Mouse (Mus musculus): Measurements from ENCODE around the gene Foxp1. TPM values are rescaled to one million over a fixed set of nuclear protein-coding genes. Genes with fewer than 3 reads are reported as not detected.
A peak's percentile ranks its signal among the peaks of the same experiment; 100 is the strongest.

Foxp1 gene
- polyA plus RNA-seq, 1 experiment from 2014 or later, result 89.2 TPM

DNA sequence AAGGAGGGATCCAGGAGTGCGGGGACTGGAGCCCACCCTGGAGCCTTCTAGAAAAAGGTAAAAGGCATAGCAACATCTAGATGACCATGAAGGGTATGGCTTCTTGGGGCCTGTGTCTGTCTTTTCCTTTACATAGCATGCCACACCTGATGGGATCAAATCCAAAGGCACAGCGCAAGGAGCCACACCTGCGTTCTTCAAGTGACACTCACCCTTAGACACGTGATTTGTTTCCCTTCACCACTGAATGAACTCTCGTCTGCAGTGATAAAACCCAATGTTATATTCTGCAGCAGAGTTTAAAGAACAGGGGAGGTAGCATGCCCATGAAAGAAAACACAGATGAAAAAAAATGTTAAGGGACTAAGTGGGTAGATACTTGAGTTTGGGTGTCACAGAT, 112.9 kb downstream of the Foxp1 start:
- no peak for ATAC-seq (ENCODE audit: low FRiP score, low TSS enrichment)
- WGBS, result 94% methylated on average over 5 of the region's 5 CpGs

DNA sequence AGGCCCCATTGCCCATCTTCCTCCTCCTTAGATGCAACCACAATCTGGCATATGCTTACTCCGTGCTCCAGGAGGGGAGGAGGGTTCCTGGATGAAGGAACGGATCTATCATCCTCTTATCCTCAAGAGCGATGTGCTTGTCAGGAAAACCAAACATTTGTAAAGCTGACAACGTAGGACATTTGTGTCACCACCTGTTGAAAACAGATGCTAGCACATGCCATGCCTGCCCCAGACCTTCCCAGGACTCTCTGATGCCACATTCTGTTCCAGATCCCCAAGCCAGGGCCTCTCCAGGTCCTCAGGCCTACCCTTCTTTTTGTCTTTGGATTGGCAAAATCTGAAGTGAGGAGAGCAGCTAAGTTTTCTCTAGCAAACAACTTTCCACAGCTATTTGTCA, 113.6 kb downstream of the Foxp1 start:
- no peak overlapping the region for H3K27ac ChIP-seq (replicated peaks; ENCODE audit: low read depth, low read length)
- DNase-seq, result no peak
- peaks cover 10% of the 10 kb centered on the region; the same call in 1 of the 2 replicates for H3K4me1 ChIP-seq (ENCODE audit: control insufficient read depth, insufficient read depth, low read length)
- no peaks in the 10 kb centered on the region for H3K27me3 ChIP-seq (ENCODE audit: control insufficient read depth, insufficient read depth, low read length)
- H3K4me3 ChIP-seq (replicated peaks; ENCODE audit: low read depth, low read length), result no peak overlapping the region
- no peaks in the 10 kb centered on the region for H3K9me3 ChIP-seq (ENCODE audit: control insufficient read depth, low read length)
- no peak overlapping the region for H3K4me2 ChIP-seq (ENCODE audit: low read length)
- no peaks in the 10 kb centered on the region for H3K36me3 ChIP-seq (ENCODE audit: control insufficient read depth, insufficient read depth, low read length)
- 88% methylated on average over 4 of the region's 4 CpGs for WGBS
- ATAC-seq (ENCODE audit: low FRiP score, low TSS enrichment), result no peak
- H3K9ac ChIP-seq (replicated peaks; ENCODE audit: low read length), result no peak overlapping the region

More for the DNA sequence above, 112.9 kb downstream of the Foxp1 start:
- H3K27me3 ChIP-seq (ENCODE audit: control insufficient read depth, insufficient read depth, low read length), result no peaks in the 10 kb centered on the region
- no peak overlapping the region for H3K9ac ChIP-seq (replicated peaks; ENCODE audit: low read length)
- H3K4me1 ChIP-seq (ENCODE audit: control insufficient read depth, insufficient read depth, low read length), result 0 out of 2 replicates have a peak, but pooled peaks cover 4% of the 10 kb centered on the region
- H3K36me3 ChIP-seq (ENCODE audit: control insufficient read depth, insufficient read depth, low read length), result no peaks in the 10 kb centered on the region
- H3K4me3 ChIP-seq (replicated peaks; ENCODE audit: low read depth, low read length), result no peak overlapping the region
- no peaks in the 10 kb centered on the region for H3K9me3 ChIP-seq (ENCODE audit: control insufficient read depth, low read length)
- DNase-seq, result no peak
- no peak overlapping the region for H3K4me2 ChIP-seq (ENCODE audit: low read length)
- no peak overlapping the region for H3K27ac ChIP-seq (replicated peaks; ENCODE audit: low read depth, low read length)

DNA sequence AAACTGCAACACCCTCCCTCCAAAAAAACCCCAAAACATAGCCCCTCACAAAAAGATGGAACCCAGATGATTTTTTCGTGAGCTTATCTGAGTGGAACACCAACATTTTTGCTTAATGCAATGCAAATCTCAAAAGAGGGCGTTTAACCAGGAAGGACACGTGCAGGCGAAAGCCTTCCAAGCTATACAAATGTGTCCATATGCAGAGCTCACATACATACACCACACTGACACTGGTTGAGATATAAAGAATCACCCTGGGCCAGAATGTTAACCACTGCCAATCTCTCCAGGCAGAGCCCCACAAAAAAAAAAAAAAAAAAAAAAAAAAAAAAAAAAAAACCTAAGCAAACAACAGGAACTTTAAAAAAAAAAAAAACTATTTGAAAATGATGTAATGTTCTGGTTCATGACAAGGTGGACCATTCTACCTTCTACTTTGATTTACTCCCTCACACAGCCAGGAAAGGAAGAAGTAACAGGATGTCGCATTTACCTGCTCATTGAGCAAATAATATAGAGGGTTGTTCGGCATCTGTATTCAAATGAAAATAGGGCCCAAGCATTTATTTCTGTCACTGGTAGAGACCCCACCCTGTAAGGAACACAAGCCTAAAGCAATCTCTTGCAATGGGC, 118.6 kb downstream of the Foxp1 start:
- ATAC-seq (ENCODE audit: low FRiP score, low TSS enrichment) (no peak), DNase-seq (no peak)
- no peaks in the 10 kb centered on the region for H3K27me3 ChIP-seq (ENCODE audit: control insufficient read depth, insufficient read depth, low read length)
- no peaks in the 10 kb centered on the region for H3K9me3 ChIP-seq (ENCODE audit: control insufficient read depth, low read length)
- no peak overlapping the region for H3K27ac ChIP-seq (replicated peaks; ENCODE audit: low read depth, low read length)
- H3K4me3 ChIP-seq (replicated peaks; ENCODE audit: low read depth, low read length), result no peak overlapping the region
- peaks cover 10% of the 10 kb centered on the region; the same call in 1 of the 2 replicates for H3K4me1 ChIP-seq (ENCODE audit: control insufficient read depth, insufficient read depth, low read length)
- H3K36me3 ChIP-seq (ENCODE audit: control insufficient read depth, insufficient read depth, low read length), result no peaks in the 10 kb centered on the region
- H3K4me2 ChIP-seq (ENCODE audit: low read length), result no peak overlapping the region
- WGBS, result 71% methylated on average over 6 of the region's 6 CpGs
- no peak overlapping the region for H3K9ac ChIP-seq (replicated peaks; ENCODE audit: low read length)

DNA sequence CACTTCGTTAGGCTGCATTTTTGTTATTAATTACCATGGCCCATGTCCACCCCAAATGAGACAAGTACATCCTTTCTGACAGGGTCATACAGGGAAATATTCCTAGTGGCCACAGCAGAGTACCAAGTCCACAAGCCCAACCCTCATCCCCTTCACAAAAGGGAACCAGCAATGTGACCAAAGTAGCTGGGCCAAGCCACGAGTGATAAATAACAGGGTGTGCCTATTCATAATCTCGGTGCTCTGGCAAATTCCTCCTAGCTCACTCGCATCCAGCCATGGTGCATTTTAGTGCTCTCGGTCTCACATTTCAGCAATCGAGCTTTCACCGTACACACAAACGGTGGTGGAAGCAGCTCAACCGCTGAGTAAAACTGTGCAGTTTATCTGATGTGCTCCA, 119.6 kb downstream of the Foxp1 start:
- no peak overlapping the region for H3K9ac ChIP-seq (replicated peaks; ENCODE audit: low read length)
- WGBS, result 88% methylated on average over 9 of the region's 9 CpGs
- no peak overlapping the region for H3K27ac ChIP-seq (replicated peaks; ENCODE audit: low read depth, low read length)
- no peak overlapping the region for H3K4me3 ChIP-seq (replicated peaks; ENCODE audit: low read depth, low read length)
- H3K4me1 ChIP-seq (ENCODE audit: control insufficient read depth, insufficient read depth, low read length), result peaks cover 10% of the 10 kb centered on the region; the same call in 1 of the 2 replicates
- no peaks in the 10 kb centered on the region for H3K36me3 ChIP-seq (ENCODE audit: control insufficient read depth, insufficient read depth, low read length)
- no peak overlapping the region for H3K4me2 ChIP-seq (ENCODE audit: low read length)
- no peak for DNase-seq
- H3K9me3 ChIP-seq (ENCODE audit: control insufficient read depth, low read length), result no peaks in the 10 kb centered on the region
- H3K27me3 ChIP-seq (ENCODE audit: control insufficient read depth, insufficient read depth, low read length), result no peaks in the 10 kb centered on the region
- no peak for ATAC-seq (ENCODE audit: low FRiP score, low TSS enrichment)

DNA sequence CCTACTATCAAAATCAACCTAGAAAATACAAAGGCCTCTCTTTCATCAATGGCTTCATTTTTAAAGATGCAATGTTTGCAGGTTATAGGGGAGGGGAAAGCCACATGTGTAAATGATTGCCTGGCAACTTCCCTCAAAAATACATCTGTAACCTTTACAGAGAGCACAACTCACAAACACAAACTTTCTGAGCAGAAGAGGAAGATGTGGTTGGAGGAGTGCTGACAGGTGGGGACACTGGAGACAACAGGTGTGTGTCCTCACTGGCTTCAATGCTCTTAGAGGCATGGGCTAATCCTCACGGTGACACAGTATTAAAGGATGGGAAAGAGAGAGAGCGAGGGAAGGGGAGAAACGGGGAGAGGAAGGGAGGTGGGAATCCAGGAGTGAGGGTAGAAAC, 120.2 kb downstream of the Foxp1 start:
- WGBS, result 60% methylated on average over 3 of the region's 3 CpGs
- no peak overlapping the region for H3K4me3 ChIP-seq (replicated peaks; ENCODE audit: low read depth, low read length)
- no peaks in the 10 kb centered on the region for H3K9me3 ChIP-seq (ENCODE audit: control insufficient read depth, low read length)
- no peaks in the 10 kb centered on the region for H3K36me3 ChIP-seq (ENCODE audit: control insufficient read depth, insufficient read depth, low read length)
- H3K4me1 ChIP-seq (ENCODE audit: control insufficient read depth, insufficient read depth, low read length), result peaks cover 10% of the 10 kb centered on the region; the same call in 1 of the 2 replicates
- no peak overlapping the region for H3K9ac ChIP-seq (replicated peaks; ENCODE audit: low read length)
- no peak for ATAC-seq (ENCODE audit: low FRiP score, low TSS enrichment)
- no peak for DNase-seq
- no peak overlapping the region for H3K4me2 ChIP-seq (ENCODE audit: low read length)
- H3K27me3 ChIP-seq (ENCODE audit: control insufficient read depth, insufficient read depth, low read length), result no peaks in the 10 kb centered on the region
- no peak overlapping the region for H3K27ac ChIP-seq (replicated peaks; ENCODE audit: low read depth, low read length)

DNA sequence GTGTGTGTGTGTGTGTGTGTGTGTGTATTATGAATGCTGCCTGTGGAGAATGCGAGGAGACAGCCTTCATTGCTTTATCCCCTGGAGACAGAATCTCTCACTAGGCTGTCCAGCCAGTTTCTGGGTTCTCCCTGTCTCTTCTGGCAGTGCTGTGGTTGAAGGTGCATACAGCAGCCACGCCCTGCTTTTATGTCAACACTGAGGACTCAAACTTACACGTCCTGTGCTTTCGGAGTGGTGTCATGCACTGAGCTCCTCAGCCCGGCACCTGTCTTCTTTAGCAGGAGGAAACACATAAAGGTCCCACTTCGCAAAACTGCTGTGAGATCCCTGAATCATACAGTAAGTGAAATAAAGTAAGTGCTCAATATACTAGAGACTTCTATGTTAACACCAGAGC, 120.7 kb downstream of the Foxp1 start:
- H3K27me3 ChIP-seq (ENCODE audit: control insufficient read depth, insufficient read depth, low read length), result no peaks in the 10 kb centered on the region
- ATAC-seq (ENCODE audit: low FRiP score, low TSS enrichment), result no peak

DNA sequence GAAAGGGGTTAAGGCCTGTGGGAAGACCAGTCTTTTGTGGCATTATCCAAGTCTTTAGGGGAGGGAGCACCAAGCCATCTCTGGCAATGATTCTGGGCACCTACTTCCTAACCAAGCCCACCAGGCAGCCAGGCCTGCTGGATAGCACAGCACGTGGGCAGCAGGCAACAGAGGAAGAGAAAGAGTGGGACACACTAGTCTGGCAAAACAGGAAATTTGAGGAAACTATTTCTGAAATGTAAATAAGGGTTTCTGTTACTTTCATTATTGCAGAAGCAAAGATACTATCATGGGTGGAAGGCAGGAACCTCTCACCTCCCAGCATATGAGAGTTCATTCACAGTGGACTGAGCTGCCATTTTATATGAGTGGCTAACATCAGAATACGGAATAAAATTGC, 121.3 kb downstream of the Foxp1 start:
- Histone ChIP-seq H3K27ac (replicated peaks; ENCODE audit: low read depth, low read length) (no peak overlapping the region), H3K36me3 (ENCODE audit: control insufficient read depth, insufficient read depth, low read length) (no peaks in the 10 kb centered on the region), H3K9ac (replicated peaks; ENCODE audit: low read length) (no peak overlapping the region), H3K4me1 (ENCODE audit: control insufficient read depth, insufficient read depth, low read length) (peaks cover 10% of the 10 kb centered on the region; the same call in 1 of the 2 replicates), H3K4me2 (ENCODE audit: low read length) (no peak overlapping the region), H3K9me3 (ENCODE audit: control insufficient read depth, low read length) (no peaks in the 10 kb centered on the region), H3K4me3 (replicated peaks; ENCODE audit: low read depth, low read length) (no peak overlapping the region), H3K27me3 (ENCODE audit: control insufficient read depth, insufficient read depth, low read length) (no peaks in the 10 kb centered on the region)
- WGBS, result 58% methylated on average over 2 of the region's 2 CpGs
- ATAC-seq (ENCODE audit: low FRiP score, low TSS enrichment) (no peak), DNase-seq (no peak)

More for the DNA sequence above, 120.7 kb downstream of the Foxp1 start:
- Histone ChIP-seq H3K4me2 (ENCODE audit: low read length) (no peak overlapping the region), H3K9me3 (ENCODE audit: control insufficient read depth, low read length) (no peaks in the 10 kb centered on the region), H3K9ac (replicated peaks; ENCODE audit: low read length) (no peak overlapping the region), H3K36me3 (ENCODE audit: control insufficient read depth, insufficient read depth, low read length) (no peaks in the 10 kb centered on the region), H3K4me1 (ENCODE audit: control insufficient read depth, insufficient read depth, low read length) (peaks cover 10% of the 10 kb centered on the region; the same call in 1 of the 2 replicates), H3K27ac (replicated peaks; ENCODE audit: low read depth, low read length) (no peak overlapping the region), H3K4me3 (replicated peaks; ENCODE audit: low read depth, low read length) (no peak overlapping the region)
- no peak for DNase-seq
- WGBS, result 79% methylated on average over 6 of the region's 6 CpGs

DNA sequence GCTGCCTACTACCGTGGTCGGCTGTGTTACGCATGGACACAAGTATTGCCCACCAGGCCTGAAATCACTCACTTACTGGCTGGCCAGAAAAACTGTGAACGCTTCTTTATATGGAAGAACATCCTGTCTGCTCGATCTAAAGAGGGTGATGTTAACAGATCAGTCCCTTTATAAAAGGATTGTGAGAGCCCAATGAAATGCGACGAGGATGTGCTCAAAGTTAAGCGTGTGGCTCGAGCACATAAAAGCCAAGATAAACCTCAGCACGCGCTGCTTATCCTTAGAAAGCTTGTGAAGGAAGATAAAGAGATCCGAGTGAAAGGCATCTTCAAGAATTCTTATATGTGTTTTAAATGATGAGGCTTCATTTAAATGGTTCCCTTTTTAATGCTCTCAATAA, 126.8 kb downstream of the Foxp1 start:
- H3K4me1 ChIP-seq (ENCODE audit: control insufficient read depth, insufficient read depth, low read length), result 0 out of 2 replicates have a peak, but pooled peaks cover 4% of the 10 kb centered on the region
- no peaks in the 10 kb centered on the region for H3K27me3 ChIP-seq (ENCODE audit: control insufficient read depth, insufficient read depth, low read length)
- H3K36me3 ChIP-seq (ENCODE audit: control insufficient read depth, insufficient read depth, low read length), result no peaks in the 10 kb centered on the region
- DNase-seq (peak; percentile 58), ATAC-seq (ENCODE audit: low FRiP score, low TSS enrichment) (no peak)
- 23% methylated on average over 12 of the region's 12 CpGs for WGBS
- no peaks in the 10 kb centered on the region for H3K9me3 ChIP-seq (ENCODE audit: control insufficient read depth, low read length)
- H3K4me2 ChIP-seq (ENCODE audit: low read length), result no peak overlapping the region
- peak overlapping the region; percentile 26; the same call in 1 of the 2 replicates for H3K27ac ChIP-seq (replicated peaks; ENCODE audit: low read depth, low read length)
- no peak overlapping the region for H3K4me3 ChIP-seq (replicated peaks; ENCODE audit: low read depth, low read length)
- H3K9ac ChIP-seq (replicated peaks; ENCODE audit: low read length), result 0 out of 2 replicates have a peak overlapping the region, but pooled peaks have one; percentile 9

DNA sequence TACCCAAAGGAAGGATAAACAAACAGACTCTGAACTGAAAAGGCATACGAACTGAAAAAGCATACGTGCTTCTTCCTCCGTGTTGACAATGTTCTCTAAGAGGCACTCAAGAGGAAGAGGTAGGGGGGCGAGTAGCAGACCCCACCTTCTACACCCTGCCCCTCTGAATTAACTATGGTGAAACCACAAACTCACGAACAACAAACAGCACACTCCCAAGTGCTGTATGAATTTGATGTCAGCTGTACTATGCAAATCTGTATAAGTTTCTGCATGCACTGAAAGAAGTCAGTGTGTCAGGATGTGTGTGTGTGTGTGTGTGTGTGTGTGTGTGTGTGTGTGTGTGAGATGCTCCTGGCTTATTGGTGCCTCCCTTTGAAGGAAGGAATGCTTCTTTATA, 127.7 kb downstream of the Foxp1 start:
- H3K36me3 ChIP-seq (ENCODE audit: control insufficient read depth, insufficient read depth, low read length), result no peaks in the 10 kb centered on the region
- no peaks in the 10 kb centered on the region for H3K9me3 ChIP-seq (ENCODE audit: control insufficient read depth, low read length)
- H3K9ac ChIP-seq (replicated peaks; ENCODE audit: low read length), result no peak overlapping the region
- DNase-seq (no peak), ATAC-seq (ENCODE audit: low FRiP score, low TSS enrichment) (no peak)
- H3K4me1 ChIP-seq (ENCODE audit: control insufficient read depth, insufficient read depth, low read length), result 0 out of 2 replicates have a peak, but pooled peaks cover 4% of the 10 kb centered on the region
- H3K27me3 ChIP-seq (ENCODE audit: control insufficient read depth, insufficient read depth, low read length), result no peaks in the 10 kb centered on the region
- H3K4me2 ChIP-seq (ENCODE audit: low read length), result no peak overlapping the region
- WGBS, result 67% methylated on average over 5 of the region's 5 CpGs
- no peak overlapping the region for H3K27ac ChIP-seq (replicated peaks; ENCODE audit: low read depth, low read length)
- H3K4me3 ChIP-seq (replicated peaks; ENCODE audit: low read depth, low read length), result no peak overlapping the region
